Mouse (Mus musculus) heart, postnatal 25 days (tissue): ENCODE data around the gene Pigm. TPM values are rescaled to one million over a fixed set of nuclear protein-coding genes. Genes with fewer than 3 reads are reported as not detected.

ENCODE experiments used
- total RNA-seq, 2 experiments: library from RNA; stranded (reverse); gene quantifications; 2 replicates each; pipeline ENCODE4 v1.2.3; 2021

The Pigm gene
- total RNA-seq, 2 experiments from 2014 or later, result 4.4 to 4.5 TPM

Other genes with a start within 250 kb of the Pigm start
- 100 to 1,000 TPM; 120 to 122 TPM for gene Pex19, start 249.8 kb upstream of the Pigm start, total RNA-seq
- 100 to 1,000 TPM; 109 to 114 TPM for gene Dcaf8, start 228.5 kb upstream of the Pigm start, total RNA-seq
- gene Pea15a, start 169.7 kb upstream of the Pigm start, total RNA-seq, result 10 to 100 TPM; 65.8 to 70.5 TPM
- 10 to 100 TPM; 12.6 to 18.0 TPM for gene Casq1, start 156.7 kb upstream of the Pigm start, total RNA-seq
- not detected for gene Atp1a4, start 118.1 kb upstream of the Pigm start, total RNA-seq
- gene Igsf8, start 114.9 kb upstream of the Pigm start, total RNA-seq, result 10 to 100 TPM in 1 of 2 experiments, 1 to 10 TPM in 1; 9.3 to 15.2 TPM
- gene Atp1a2, start 78.5 kb upstream of the Pigm start, total RNA-seq, result 100 to 1,000 TPM; 600 to 610 TPM
- gene Kcnj9, start 47.2 kb upstream of the Pigm start, total RNA-seq, result under 1 TPM in 1 of 2 experiments, not detected in 1; 0.06 TPM
- under 1 TPM; 0.10 to 0.14 TPM for gene Kcnj10, start 35.3 kb upstream of the Pigm start, total RNA-seq
- 1 to 10 TPM; 1.3 TPM for gene Slamf9, start 98.8 kb downstream of the Pigm start, total RNA-seq
- gene Igsf9, start 105.2 kb downstream of the Pigm start, total RNA-seq, result under 1 TPM; 0.25 to 0.55 TPM
- gene Tagln2, start 123.5 kb downstream of the Pigm start, total RNA-seq, result 10 to 100 TPM; 75.4 to 87.9 TPM
- under 1 TPM; 0.34 to 0.39 TPM for gene Cfap45, start 144.3 kb downstream of the Pigm start, total RNA-seq
- not detected for gene Vsig8, start 179.4 kb downstream of the Pigm start, total RNA-seq
- gene Slamf8, start 214.0 kb downstream of the Pigm start, total RNA-seq, result under 1 TPM in 1 of 2 experiments, not detected in 1; 0.25 TPM
- gene Fcrl6, start 226.0 kb downstream of the Pigm start, total RNA-seq, result not detected